Mouse (Mus musculus): ENCODE data around the gene Grn. TPM values are rescaled to one million over a fixed set of nuclear protein-coding genes. Genes with fewer than 3 reads are reported as not detected.
A peak's percentile ranks its signal among the peaks of the same experiment; 100 is the strongest.

The Grn gene
- polyA plus RNA-seq, 1 experiment from 2014 or later = 126 TPM

DNA sequence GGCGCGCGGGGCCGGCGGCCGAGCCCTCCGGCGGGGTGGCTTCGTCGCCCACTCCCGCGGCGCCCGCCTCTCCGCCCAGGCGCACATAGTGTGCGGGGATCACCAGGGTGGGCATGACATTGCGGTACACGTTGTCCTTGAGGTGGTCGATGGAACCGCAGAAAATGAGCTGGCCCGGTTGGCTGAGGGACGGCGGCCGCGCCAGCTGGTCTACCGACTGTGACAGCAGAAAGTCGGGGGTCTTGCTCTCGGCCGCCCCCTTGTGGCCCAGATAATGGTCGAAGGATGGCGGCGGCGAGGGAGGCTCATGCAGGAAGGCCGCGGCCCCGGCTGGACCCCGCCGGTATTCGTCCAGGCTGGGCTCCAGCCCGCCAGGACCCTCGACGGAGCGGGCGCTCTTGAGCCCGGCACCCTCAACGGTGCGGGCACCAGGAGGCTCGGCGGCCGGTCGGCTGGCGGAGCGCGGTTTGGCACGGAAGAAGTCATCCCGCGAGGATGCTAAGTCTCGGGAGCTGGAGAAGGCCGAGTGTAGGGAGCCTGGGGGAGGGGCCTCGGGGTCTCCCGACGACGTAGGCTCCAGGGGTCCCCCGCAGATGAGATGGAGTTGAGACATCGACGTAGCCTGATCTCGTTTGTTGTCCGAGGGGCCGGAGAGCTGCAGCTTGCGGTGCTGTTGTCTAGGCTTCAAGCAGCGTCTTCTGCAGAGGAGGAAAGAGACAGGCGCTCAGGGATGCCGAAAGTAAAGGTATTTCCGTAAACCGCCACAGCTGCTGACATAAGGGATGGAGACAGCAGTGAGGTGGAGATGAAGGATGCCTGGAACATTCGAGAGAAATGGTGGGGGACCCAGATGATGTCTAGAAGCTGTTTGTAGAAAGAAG, 8.3 kb downstream of the Grn start:
- ATAC-seq (ENCODE audit: insufficient number of reproducible peaks, insufficient read depth, low FRiP score, low TSS enrichment, low read depth) = peak; percentile 27; the same call in 1 of the 2 replicates
- Histone ChIP-seq H3K9me3 (no peaks in the 10 kb centered on the region), H3K27me3 (peaks cover 11% of the 10 kb centered on the region; the same call in 1 of the 2 replicates), H3K4me2 (peak overlapping the region; percentile 74), H3K36me3 (peaks cover 94% of the 10 kb centered on the region), H3K27ac (peak overlapping the region; percentile 2; the same call in 1 of the 2 replicates), H3K9ac (peak overlapping the region; percentile 66), H3K4me1 (peaks cover 28% of the 10 kb centered on the region), H3K4me3 (peak overlapping the region; percentile 42)
- WGBS = 10% methylated on average over 68 of the region's 77 CpGs

DNA sequence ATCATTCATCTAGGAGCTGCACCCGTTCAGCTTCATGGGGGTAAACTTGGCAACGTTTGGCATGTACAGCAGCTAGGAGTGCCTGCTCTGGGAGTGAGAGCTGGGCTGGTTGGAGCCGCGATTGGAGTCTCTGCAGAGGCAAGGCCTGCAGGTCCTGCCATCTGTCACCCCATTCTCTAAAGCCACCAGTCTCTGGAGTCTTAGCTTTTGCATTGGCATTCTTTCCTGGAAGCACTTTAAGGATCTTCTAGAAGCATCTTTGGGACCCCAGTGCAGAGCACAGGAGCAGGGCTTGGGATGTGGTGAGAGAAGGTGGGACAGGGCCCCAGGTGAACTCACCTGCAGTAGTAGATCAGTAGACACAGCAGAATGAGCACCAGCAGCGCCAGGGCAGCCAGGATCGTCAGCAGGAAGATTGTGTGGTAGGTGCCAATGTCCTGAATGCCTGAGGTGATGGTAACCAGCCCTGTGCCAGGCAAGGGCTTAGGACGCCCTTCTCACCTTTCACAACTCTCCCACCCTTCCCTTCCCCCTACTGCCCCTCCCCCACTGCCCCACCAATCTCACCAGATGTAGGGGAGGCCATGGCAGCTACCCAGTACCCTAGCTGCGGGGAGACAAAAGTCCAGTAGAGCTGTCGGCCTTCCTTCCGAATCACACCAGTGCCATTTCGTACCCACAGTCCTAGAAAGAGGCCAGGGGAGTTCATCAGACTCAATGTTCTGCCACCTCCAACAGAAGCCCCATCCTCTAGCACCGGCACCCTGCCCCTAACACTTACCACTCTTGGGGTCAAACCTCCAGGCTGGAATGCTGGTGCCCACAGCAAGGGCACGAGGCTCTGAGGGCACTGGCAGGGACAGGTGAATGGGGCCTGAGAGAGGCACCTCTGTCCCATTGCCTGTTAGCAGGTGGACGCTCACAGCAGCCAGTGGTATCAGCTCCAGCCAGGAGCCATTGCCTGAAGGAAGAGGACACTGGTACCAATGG, 9.3 kb downstream of the Grn start:
- no peak overlapping the region for H3K4me3 ChIP-seq

DNA sequence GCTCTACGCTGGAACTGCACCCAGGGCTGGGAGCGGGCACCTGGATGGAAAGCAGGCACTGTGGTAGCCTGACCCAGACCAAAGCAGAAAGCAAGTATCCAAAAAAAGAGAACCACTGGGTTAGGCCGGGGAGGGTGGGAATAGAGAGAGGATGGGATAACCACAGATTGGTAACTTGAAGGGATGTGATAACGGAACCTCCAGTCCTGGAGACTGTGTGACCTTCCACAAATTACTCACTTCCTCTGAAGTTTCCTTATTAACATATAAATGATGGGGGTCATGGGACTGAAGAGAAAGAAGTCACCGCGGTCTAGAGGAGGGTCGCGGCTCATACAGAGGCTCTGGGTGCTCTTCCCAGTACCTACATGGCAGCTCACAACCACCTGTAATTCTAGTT, 10.1 kb downstream of the Grn start:
- ATAC-seq (ENCODE audit: insufficient number of reproducible peaks, insufficient read depth, low FRiP score, low TSS enrichment, low read depth) = no peak
- H3K4me1 ChIP-seq = peaks cover 39% of the 10 kb centered on the region
- H3K9me3 ChIP-seq = no peaks in the 10 kb centered on the region
- peaks cover 11% of the 10 kb centered on the region; the same call in 1 of the 2 replicates for H3K27me3 ChIP-seq
- H3K4me2 ChIP-seq = no peak overlapping the region
- no peak overlapping the region for H3K4me3 ChIP-seq
- H3K36me3 ChIP-seq = peaks cover 84% of the 10 kb centered on the region
- no peak overlapping the region for H3K27ac ChIP-seq
- WGBS = 92% methylated on average over 8 of the region's 8 CpGs
- no peak overlapping the region for H3K9ac ChIP-seq

More for the DNA sequence above, 9.3 kb downstream of the Grn start:
- Histone ChIP-seq H3K9ac (0 out of 2 replicates have a peak overlapping the region, but pooled peaks have one; percentile 47), H3K36me3 (peaks cover 91% of the 10 kb centered on the region), H3K9me3 (no peaks in the 10 kb centered on the region), H3K4me2 (peak overlapping the region; percentile 74; the same call in 1 of the 2 replicates), H3K27ac (no peak overlapping the region), H3K4me1 (peaks cover 30% of the 10 kb centered on the region), H3K27me3 (peaks cover 11% of the 10 kb centered on the region; the same call in 1 of the 2 replicates)
- ATAC-seq (ENCODE audit: insufficient number of reproducible peaks, insufficient read depth, low FRiP score, low TSS enrichment, low read depth) = no peak
- WGBS = 78% methylated on average over 14 of the region's 14 CpGs

- no peak for ATAC-seq (ENCODE audit: insufficient number of reproducible peaks, insufficient read depth, low FRiP score, low TSS enrichment, low read depth)
- no peaks in the 10 kb centered on the region for H3K9me3 ChIP-seq
- WGBS = 81% methylated on average over 3 of the region's 3 CpGs
- H3K27me3 ChIP-seq = peaks cover 11% of the 10 kb centered on the region; the same call in 1 of the 2 replicates
- no peak overlapping the region for H3K9ac ChIP-seq
- peaks cover 47% of the 10 kb centered on the region for H3K4me1 ChIP-seq
- peaks cover 72% of the 10 kb centered on the region for H3K36me3 ChIP-seq
- no peak overlapping the region for H3K4me2 ChIP-seq
- H3K27ac ChIP-seq = no peak overlapping the region
- no peak overlapping the region for H3K4me3 ChIP-seq
Observed at GRCm38 (mm10) chr11:102441434-102441833, 11.3 kb downstream of the Grn start.

- Histone ChIP-seq H3K4me3 (0 out of 2 replicates have a peak overlapping the region, but pooled peaks have one; percentile 7), H3K4me2 (no peak overlapping the region), H3K9ac (no peak overlapping the region), H3K36me3 (peaks cover 67% of the 10 kb centered on the region), H3K27me3 (peaks cover 11% of the 10 kb centered on the region; the same call in 1 of the 2 replicates), H3K9me3 (no peaks in the 10 kb centered on the region), H3K4me1 (peaks cover 43% of the 10 kb centered on the region), H3K27ac (no peak overlapping the region; the same call in 1 of the 2 replicates)
- ATAC-seq (ENCODE audit: insufficient number of reproducible peaks, insufficient read depth, low FRiP score, low TSS enrichment, low read depth) = no peak
- WGBS = 92% methylated on average over 6 of the region's 6 CpGs
Observed at GRCm38 (mm10) chr11:102442089-102442488, 12.0 kb downstream of the Grn start.

GRCm38 (mm10) chr11:102443740-102444139, 13.6 kb downstream of the Grn start:
- H3K36me3 ChIP-seq = peaks cover 51% of the 10 kb centered on the region
- no peak for ATAC-seq (ENCODE audit: insufficient number of reproducible peaks, insufficient read depth, low FRiP score, low TSS enrichment, low read depth)
- no peak overlapping the region for H3K4me2 ChIP-seq
- no peaks in the 10 kb centered on the region for H3K9me3 ChIP-seq
- no peak overlapping the region for H3K27ac ChIP-seq
- H3K4me1 ChIP-seq = peaks cover 39% of the 10 kb centered on the region
- WGBS = 67% methylated on average over 12 of the region's 12 CpGs
- H3K4me3 ChIP-seq = no peak overlapping the region
- H3K27me3 ChIP-seq = peaks cover 19% of the 10 kb centered on the region
- H3K9ac ChIP-seq = no peak overlapping the region

DNA sequence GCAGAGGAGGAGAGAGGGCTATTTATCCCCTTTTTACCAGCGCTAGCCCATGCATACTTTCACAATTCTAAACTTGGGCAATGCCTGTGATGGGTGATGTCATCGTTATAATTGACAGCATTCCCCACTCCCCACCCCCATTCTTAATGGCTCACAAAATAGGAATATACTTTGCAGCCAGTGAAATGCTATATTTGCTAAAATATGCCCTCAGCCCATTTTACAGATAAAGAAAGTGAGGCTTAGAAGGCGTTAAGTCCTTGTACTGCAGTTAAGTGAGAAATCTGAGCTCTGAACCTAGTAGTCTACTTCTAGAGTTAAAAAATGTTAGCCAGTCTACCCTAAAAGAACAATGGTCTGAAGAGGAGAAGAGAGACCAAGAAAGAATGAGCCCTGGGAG, 14.2 kb downstream of the Grn start:
- 75% methylated on average over 3 of the region's 3 CpGs for WGBS
- no peak overlapping the region for H3K4me3 ChIP-seq
- no peak for ATAC-seq (ENCODE audit: insufficient number of reproducible peaks, insufficient read depth, low FRiP score, low TSS enrichment, low read depth)
- no peaks in the 10 kb centered on the region for H3K9me3 ChIP-seq
- H3K4me2 ChIP-seq = no peak overlapping the region
- H3K4me1 ChIP-seq = peaks cover 43% of the 10 kb centered on the region
- no peak overlapping the region for H3K9ac ChIP-seq
- H3K27me3 ChIP-seq = peaks cover 17% of the 10 kb centered on the region
- H3K36me3 ChIP-seq = peaks cover 46% of the 10 kb centered on the region
- H3K27ac ChIP-seq = no peak overlapping the region

- no peak overlapping the region for H3K4me3 ChIP-seq
- H3K27ac ChIP-seq = peak overlapping the region; percentile 95; the same call in 1 of the 2 replicates
Observed at GRCm38 (mm10) chr11:102444781-102445180, 14.7 kb downstream of the Grn start.

GRCm38 (mm10) chr11:102445264-102445890, 15.3 kb downstream of the Grn start:
- Histone ChIP-seq H3K36me3 (peaks cover 35% of the 10 kb centered on the region), H3K9ac (peak overlapping the region; percentile 98), H3K4me2 (peak overlapping the region; percentile 84), H3K4me3 (peak overlapping the region; percentile 93), H3K27me3 (peaks cover 8% of the 10 kb centered on the region), H3K9me3 (no peaks in the 10 kb centered on the region), H3K27ac (peak overlapping the region; percentile 95), H3K4me1 (peaks cover 44% of the 10 kb centered on the region)
- 14% methylated on average over 10 of the region's 10 CpGs for WGBS
- peak; percentile 18; the same call in 1 of the 2 replicates for ATAC-seq (ENCODE audit: insufficient number of reproducible peaks, insufficient read depth, low FRiP score, low TSS enrichment, low read depth)

More at GRCm38 (mm10) chr11:102444781-102445180, 14.7 kb downstream of the Grn start:
- WGBS = 15% methylated on average over 6 of the region's 6 CpGs
- Histone ChIP-seq H3K36me3 (peaks cover 41% of the 10 kb centered on the region), H3K9ac (0 out of 2 replicates have a peak overlapping the region, but pooled peaks have one; percentile 98), H3K9me3 (no peaks in the 10 kb centered on the region), H3K27me3 (peaks cover 14% of the 10 kb centered on the region), H3K4me1 (peaks cover 44% of the 10 kb centered on the region), H3K4me2 (peak overlapping the region; percentile 84)
- ATAC-seq (ENCODE audit: insufficient number of reproducible peaks, insufficient read depth, low FRiP score, low TSS enrichment, low read depth) = no peak

- ATAC-seq (ENCODE audit: insufficient number of reproducible peaks, insufficient read depth, low FRiP score, low TSS enrichment, low read depth) = no peak; the same call in 1 of the 2 replicates
- H3K9me3 ChIP-seq = no peaks in the 10 kb centered on the region
- 4% methylated on average over 7 of the region's 7 CpGs for WGBS
- H3K36me3 ChIP-seq = peaks cover 30% of the 10 kb centered on the region
- H3K27me3 ChIP-seq = peaks cover 8% of the 10 kb centered on the region
- peak overlapping the region; percentile 95 for H3K27ac ChIP-seq
- peak overlapping the region; percentile 84 for H3K4me2 ChIP-seq
- peak overlapping the region; percentile 93 for H3K4me3 ChIP-seq
- peaks cover 47% of the 10 kb centered on the region for H3K4me1 ChIP-seq
- H3K9ac ChIP-seq = peak overlapping the region; percentile 98
Observed at GRCm38 (mm10) chr11:102445891-102446361, 15.8 kb downstream of the Grn start.

All from embryonic facial prominence, embryonic 13.5 days (tissue).